Mouse (Mus musculus) liver, embryonic 13.5 days (tissue): ENCODE data around the gene Nacad. TPM values are rescaled to one million over a fixed set of nuclear protein-coding genes. Genes with fewer than 3 reads are reported as not detected.
"Not testable (repeated sequence)": the region's sequence is repeated elsewhere in the genome, so short reads cannot be mapped to it uniquely, and the experiment has no call there.

Source experiments
- ATAC-seq: fragments of 200-750 bp; cut with Nextera tagmentation; 2 replicates; pipeline ENCODE4 v1.8.0; 2017; ENCODE audit warnings: low read depth, mild to moderate bottlenecking, moderate number of reproducible peaks, moderate library complexity
- DNase-seq: peaks from one replicate; pipeline ENCODE4 v3.0.0; 2022
- H3K27ac ChIP-seq: fragments of 300-500 bp; sonication (generic); 2 replicates; pipeline ENCODE4 v1.5.1; 2015; ENCODE audit warnings: moderate library complexity, mild to moderate bottlenecking, inconsistent platforms
- H3K27me3 ChIP-seq: fragments of 300-500 bp; sonication (generic); 2 replicates; pipeline ENCODE4 v1.6.1; 2015; ENCODE audit warnings: mild to moderate bottlenecking, inconsistent platforms
- H3K36me3 ChIP-seq: fragments of 300-500 bp; sonication (generic); 2 replicates; pipeline ENCODE4 v1.6.1; 2015; ENCODE audit warnings: mild to moderate bottlenecking, inconsistent platforms
- H3K4me1 ChIP-seq: fragments of 300-500 bp; sonication (generic); replicated peaks from 2 replicates; pipeline ENCODE4 v1.6.1; 2015; ENCODE audit warnings: inconsistent platforms
- H3K4me2 ChIP-seq: fragments of 300-500 bp; sonication (generic); 2 replicates; pipeline ENCODE4 v1.6.1; 2015; ENCODE audit warnings: inconsistent platforms, mild to moderate bottlenecking, moderate library complexity
- H3K4me3 ChIP-seq: fragments of 300-500 bp; sonication (generic); replicated peaks from 2 replicates; pipeline ENCODE4 v1.5.1; 2015; ENCODE audit warnings: mild to moderate bottlenecking, inconsistent platforms
- H3K9ac ChIP-seq: fragments of 300-500 bp; sonication (generic); 2 replicates; pipeline ENCODE4 v1.6.1; 2015; ENCODE audit warnings: mild to moderate bottlenecking, inconsistent platforms
- H3K9me3 ChIP-seq: fragments of 300-500 bp; sonication (generic); replicated peaks from 2 replicates; pipeline ENCODE4 v1.6.1; 2016; ENCODE audit warnings: inconsistent platforms
- WGBS: fragments of 180-500 bp; shearing (Covaris S2); methylation state at CpG from one replicate; pipeline ENCODE4 v1.1.7; 2015; ENCODE audit not compliant: insufficient replicate concordance; 5-methylcytosine and 5-hydroxymethylcytosine counted together
- polyA plus RNA-seq: library from polyadenylated mRNA; unstranded; fragments of >200 nt; fragmentation: Nextera tagmentation; extraction: Ambion mirVana; gene quantifications from 2 replicates; pipeline ENCODE4 v1.2.1, GENCODE M21; 2015

Gene Nacad
- 5.0 and 5.7 TPM in 2 replicates for polyA plus RNA-seq

- Histone ChIP-seq H3K27ac (no peak within 1 kb of the TSS), H3K4me2 (peak within 1 kb of the TSS; percentile 49), H3K4me1 (peaks cover 34% of the 10 kb centered on the region), H3K9me3 (no peaks in the 10 kb centered on the region), H3K4me3 (peak within 1 kb of the TSS; percentile 34), H3K27me3 (peaks cover 61% of the 10 kb centered on the region), H3K9ac (no peak within 1 kb of the TSS), H3K36me3 (peaks cover 4% of the 10 kb centered on the region)
- DNase-seq (no peak), ATAC-seq (0 out of 2 replicates have a peak, but pooled peaks have one; percentile 29)
- WGBS = 7% methylated on average over 37 of the region's 41 CpGs
Observed at GRCm38 (mm10) chr11:6605491-6606399, at the start of gene Nacad. Gene Nacad, minus strand, starts transcription at chr11:6606053.

- Histone ChIP-seq H3K4me2 (no peak overlapping the region), H3K9me3 (no peaks in the 10 kb centered on the region), H3K9ac (no peak overlapping the region), H3K27ac (no peak overlapping the region), H3K36me3 (no peaks in the 10 kb centered on the region), H3K4me3 (no peak overlapping the region), H3K4me1 (peaks cover 8% of the 10 kb centered on the region; the same call in 1 of the 2 replicates), H3K27me3 (0 out of 2 replicates have a peak, but pooled peaks cover 8% of the 10 kb centered on the region)
- peak; percentile 50 for DNase-seq
- 0 out of 2 replicates have a peak, but pooled peaks have one; percentile 39 for ATAC-seq
- WGBS = 2% methylated on average over 2 of the region's 2 CpGs
Observed at GRCm38 (mm10) chr11:6654903-6655302, 49.0 kb upstream of the Nacad start.

- H3K4me3 ChIP-seq, H3K36me3 ChIP-seq, H3K27ac ChIP-seq, DNase-seq, ATAC-seq, H3K4me2 ChIP-seq, H3K9ac ChIP-seq, H3K9me3 ChIP-seq, H3K4me1 ChIP-seq, H3K27me3 ChIP-seq: not testable (repeated sequence)
- 63% methylated on average over 3 of the region's 3 CpGs for WGBS
Observed at GRCm38 (mm10) chr11:6652978-6653377, 47.1 kb upstream of the Nacad start.

GRCm38 (mm10) chr11:6650519-6650918 is 44.7 kb upstream of the Nacad start:
- ATAC-seq (no peak), DNase-seq (no peak)
- Histone ChIP-seq H3K4me2 (no peak overlapping the region), H3K9ac (no peak overlapping the region), H3K4me3 (no peak overlapping the region), H3K4me1 (no peaks in the 10 kb centered on the region), H3K27ac (no peak overlapping the region), H3K27me3 (0 out of 2 replicates have a peak, but pooled peaks cover 6% of the 10 kb centered on the region), H3K36me3 (no peaks in the 10 kb centered on the region), H3K9me3 (0 out of 2 replicates have a peak, but pooled peaks cover 5% of the 10 kb centered on the region)
- 51% methylated on average over 7 of the region's 7 CpGs for WGBS

- Histone ChIP-seq H3K27me3 (no peaks in the 10 kb centered on the region), H3K36me3 (no peaks in the 10 kb centered on the region), H3K4me3 (no peak overlapping the region), H3K27ac (no peak overlapping the region), H3K9me3 (0 out of 2 replicates have a peak, but pooled peaks cover 5% of the 10 kb centered on the region), H3K4me1 (no peaks in the 10 kb centered on the region), H3K9ac (no peak overlapping the region), H3K4me2 (no peak overlapping the region)
- no peak for DNase-seq
- 39% methylated on average over 9 of the region's 9 CpGs for WGBS
- ATAC-seq = no peak
Observed at GRCm38 (mm10) chr11:6647831-6648724, 42.2 kb upstream of the Nacad start.

GRCm38 (mm10) chr11:6644566-6644965 is 38.7 kb upstream of the Nacad start:
- Histone ChIP-seq H3K9ac (no peak overlapping the region), H3K4me3 (no peak overlapping the region), H3K4me1 (no peaks in the 10 kb centered on the region), H3K36me3 (no peaks in the 10 kb centered on the region), H3K4me2 (no peak overlapping the region), H3K9me3 (0 out of 2 replicates have a peak, but pooled peaks cover 5% of the 10 kb centered on the region), H3K27ac (no peak overlapping the region), H3K27me3 (no peaks in the 10 kb centered on the region)
- 64% methylated on average over 6 of the region's 6 CpGs for WGBS
- DNase-seq (no peak), ATAC-seq (no peak)

GRCm38 (mm10) chr11:6639072-6639471 is 33.2 kb upstream of the Nacad start:
- DNase-seq (no peak), ATAC-seq (no peak)
- Histone ChIP-seq H3K9me3 (no peaks in the 10 kb centered on the region), H3K36me3 (no peaks in the 10 kb centered on the region), H3K4me3 (no peak overlapping the region), H3K27ac (no peak overlapping the region), H3K4me2 (no peak overlapping the region), H3K9ac (no peak overlapping the region), H3K27me3 (no peaks in the 10 kb centered on the region), H3K4me1 (no peaks in the 10 kb centered on the region)
- 61% methylated on average over 6 of the region's 6 CpGs for WGBS

- no peak within 1 kb of the TSS for H3K9ac ChIP-seq
- 81% methylated on average over 4 of the region's 4 CpGs for WGBS
- H3K27ac ChIP-seq = no peak within 1 kb of the TSS
- no peak for DNase-seq
- no peak within 1 kb of the TSS for H3K4me3 ChIP-seq
- H3K4me1 ChIP-seq = no peaks in the 10 kb centered on the region
- no peak for ATAC-seq
- H3K27me3 ChIP-seq = no peaks in the 10 kb centered on the region
- H3K36me3 ChIP-seq = no peaks in the 10 kb centered on the region
- no peak within 1 kb of the TSS for H3K4me2 ChIP-seq
- no peaks in the 10 kb centered on the region for H3K9me3 ChIP-seq
Observed at GRCm38 (mm10) chr11:6638537-6638936, 32.7 kb upstream of the Nacad start, which contains the start of gene Wap. Gene Wap, minus strand, starts transcription at chr11:6638637.

GRCm38 (mm10) chr11:6636150-6636549 is 30.3 kb upstream of the Nacad start:
- no peak overlapping the region for H3K27ac ChIP-seq
- WGBS = 49% methylated on average over 8 of the region's 8 CpGs
- no peak overlapping the region for H3K4me3 ChIP-seq
- no peak overlapping the region for H3K9ac ChIP-seq
- ATAC-seq = peak; percentile 31; the same call in 1 of the 2 replicates
- H3K36me3 ChIP-seq = no peaks in the 10 kb centered on the region
- no peaks in the 10 kb centered on the region for H3K9me3 ChIP-seq
- no peak overlapping the region for H3K4me2 ChIP-seq
- H3K4me1 ChIP-seq = no peaks in the 10 kb centered on the region
- no peak for DNase-seq
- H3K27me3 ChIP-seq = no peaks in the 10 kb centered on the region

- peaks cover 2% of the 10 kb centered on the region; the same call in 1 of the 2 replicates for H3K36me3 ChIP-seq
- H3K27ac ChIP-seq = no peak overlapping the region
- H3K9ac ChIP-seq = no peak overlapping the region
- peak; percentile 38 for DNase-seq
- H3K4me2 ChIP-seq = no peak overlapping the region
- H3K4me1 ChIP-seq = peaks cover 32% of the 10 kb centered on the region
- no peak for ATAC-seq
- no peaks in the 10 kb centered on the region for H3K9me3 ChIP-seq
- no peaks in the 10 kb centered on the region for H3K27me3 ChIP-seq
- no peak overlapping the region for H3K4me3 ChIP-seq
Observed at GRCm38 (mm10) chr11:6629655-6630054, 23.8 kb upstream of the Nacad start.

GRCm38 (mm10) chr11:6628568-6628967 is 22.7 kb upstream of the Nacad start:
- peaks cover 43% of the 10 kb centered on the region for H3K4me1 ChIP-seq
- no peak overlapping the region for H3K4me3 ChIP-seq
- no peak overlapping the region for H3K9ac ChIP-seq
- DNase-seq (peak; percentile 54), ATAC-seq (no peak; the same call in 1 of the 2 replicates)
- H3K27ac ChIP-seq = peak overlapping the region; percentile 90; the same call in 1 of the 2 replicates
- no peak overlapping the region for H3K4me2 ChIP-seq
- H3K27me3 ChIP-seq = no peaks in the 10 kb centered on the region
- WGBS = 23% methylated on average over 4 of the region's 4 CpGs
- peaks cover 13% of the 10 kb centered on the region for H3K36me3 ChIP-seq
- H3K9me3 ChIP-seq = no peaks in the 10 kb centered on the region
